Mouse (Mus musculus) left cerebral cortex, adult 2 months (tissue): ENCODE measurements around the gene Olfr1048. TPM values are rescaled to one million over a fixed set of nuclear protein-coding genes. Genes with fewer than 3 reads are reported as not detected.
"Not testable (repeated sequence)": the region's sequence is repeated elsewhere in the genome, so short reads cannot be mapped to it uniquely, and the experiment has no call there.

ENCODE experiments used
- DNase-seq, 2 experiments: peaks; one replicate each; pipeline ENCODE4 v3.0.0; 2021 to 2022; ENCODE audit warnings: low spot score in 2 of 2, mixed read lengths in 1 of 2; ENCODE audit errors: extremely low spot score in 1 of 2
- H3K27ac ChIP-seq: fragments of 200-600 bp; 2 replicates; pipeline ENCODE4 v1.8.1; 2022
- H3K4me3 ChIP-seq: fragments of 200-600 bp; 2 replicates; pipeline ENCODE4 v1.8.1; 2022
- CTCF ChIP-seq: fragments of 200-600 bp; IDR thresholded peaks from 2 replicates; pipeline ENCODE4 v1.8.1; 2022; ENCODE audit warnings: antibody characterized with exemption, mild to moderate bottlenecking, moderate library complexity
- intact Hi-C: fragments of 180-260 bp; cut with DNase I; formaldehyde crosslinking; loops from one replicate; pipeline ENCODE4 v1.15.1; 2025
- long read RNA-seq, 2 experiments: library from polyadenylated mRNA; stranded (forward); transcript quantifications; one replicate each; pipeline ENCODE4 v2.0.0; 2021; ENCODE audit warnings: borderline mapping rate in 2 of 2
- total RNA-seq, 2 experiments: library from RNA; stranded (reverse); gene quantifications; 2 replicates each; pipeline ENCODE4 v1.2.3; 2021

The Olfr1048 gene
- total RNA-seq = not detected
- long read RNA-seq, experiment 1 = 0 reads
- long read RNA-seq, experiment 2 = 0 reads

GRCm38 (mm10) chr2:86240189-86240588 is at the start of gene Olfr1048:
Gene Olfr1048, minus strand, starts transcription at chr2:86240289.
- no peak within 1 kb of the TSS for H3K4me3 ChIP-seq
- TF ChIP-seq CTCF = no peak
- intact Hi-C loops = no loop called here
- DNase-seq = no peak
- H3K27ac ChIP-seq = no peak within 1 kb of the TSS

GRCm38 (mm10) chr2:86278988-86279387 is 38.9 kb upstream of the Olfr1048 start, which contains the start of gene Olfr1051:
Gene Olfr1051, minus strand, starts transcription at chr2:86279088.
- H3K27ac ChIP-seq, DNase-seq, intact Hi-C loops, H3K4me3 ChIP-seq: not testable (repeated sequence)

- H3K4me3 ChIP-seq, H3K27ac ChIP-seq, DNase-seq, intact Hi-C loops: not testable (repeated sequence)
These were observed 18.1 kb upstream of the Olfr1048 start, which contains the start of gene Olfr1049 for GRCm38 (mm10) chr2:86258228-86258627. Gene Olfr1049, minus strand, starts transcription at chr2:86258328.

- intact Hi-C loops = no loop called here
- no peak for TF ChIP-seq CTCF
- Histone ChIP-seq H3K4me3 (no peak within 1 kb of the TSS), H3K27ac (no peak within 1 kb of the TSS)
- no peak for DNase-seq
These were observed 8.8 kb downstream of the Olfr1048 start, which contains the start of gene Olfr1047 for GRCm38 (mm10) chr2:86231301-86231700. Gene Olfr1047, minus strand, starts transcription at chr2:86231401.

GRCm38 (mm10) chr2:86219214-86219613 is 20.9 kb downstream of the Olfr1048 start, which contains the start of gene Olfr1046:
Gene Olfr1046, minus strand, starts transcription at chr2:86219314.
- DNase-seq = no peak
- Histone ChIP-seq H3K27ac (no peak within 1 kb of the TSS), H3K4me3 (no peak within 1 kb of the TSS)
- TF ChIP-seq CTCF = no peak
- intact Hi-C loops = no loop called here

- no peak for TF ChIP-seq CTCF
- Histone ChIP-seq H3K27ac (no peak within 1 kb of the TSS), H3K4me3 (no peak within 1 kb of the TSS)
- intact Hi-C loops = no loop called here
- no peak for DNase-seq
These were observed 37.2 kb downstream of the Olfr1048 start, which contains the start of gene Olfr1045 for GRCm38 (mm10) chr2:86202909-86203308. Gene Olfr1045, minus strand, starts transcription at chr2:86203009.

GRCm38 (mm10) chr2:86195863-86196262 is 44.2 kb downstream of the Olfr1048 start:
- Histone ChIP-seq H3K4me3 (no peak overlapping the region), H3K27ac (no peak overlapping the region)
- no peak for DNase-seq
- intact Hi-C loops = no loop called here
- no peak for TF ChIP-seq CTCF

- no peak for DNase-seq
- intact Hi-C loops = no loop called here
- H3K4me3 ChIP-seq = no peak within 1 kb of the TSS
- H3K27ac ChIP-seq = no peak within 1 kb of the TSS
- TF ChIP-seq CTCF = no peak
These were observed 54.5 kb downstream of the Olfr1048 start, which contains the start of gene Olfr52 for GRCm38 (mm10) chr2:86185583-86185982. Gene Olfr52, minus strand, starts transcription at chr2:86185683.

Other genes with a start within 250 kb of the Olfr1048 start
- gene Olfr1031, start 250.0 kb downstream of the Olfr1048 start, total RNA-seq = not detected
- not detected for gene Olfr1032, start 234.7 kb downstream of the Olfr1048 start, total RNA-seq
- gene Olfr1033, start 219.7 kb downstream of the Olfr1048 start, total RNA-seq = not detected
- not detected for gene Olfr1034, start 194.4 kb downstream of the Olfr1048 start, total RNA-seq
- gene Olfr1036, start 166.3 kb downstream of the Olfr1048 start, total RNA-seq = not detected
- gene Olfr1037, start 152.9 kb downstream of the Olfr1048 start, total RNA-seq = not detected
- gene Olfr1039, start 104.4 kb downstream of the Olfr1048 start, total RNA-seq = not detected
- gene Olfr1040, start 93.6 kb downstream of the Olfr1048 start, total RNA-seq = not detected
- not detected for gene Olfr1042, start 78.5 kb downstream of the Olfr1048 start, total RNA-seq
- not detected for gene Olfr1043, start 72.8 kb downstream of the Olfr1048 start, total RNA-seq
- not detected for gene Olfr1044, start 62.5 kb downstream of the Olfr1048 start, total RNA-seq
- not detected for gene Olfr52, start 54.6 kb downstream of the Olfr1048 start, total RNA-seq
- gene Olfr1045, start 37.3 kb downstream of the Olfr1048 start, total RNA-seq = not detected
- not detected for gene Olfr1046, start 21.0 kb downstream of the Olfr1048 start, total RNA-seq
- gene Olfr1047, start 8.9 kb downstream of the Olfr1048 start, total RNA-seq = not detected
- gene Olfr1049, start 18.0 kb upstream of the Olfr1048 start, total RNA-seq = not detected
- gene Olfr1051, start 38.8 kb upstream of the Olfr1048 start, total RNA-seq = not detected
- gene Olfr1052, start 52.2 kb upstream of the Olfr1048 start, total RNA-seq = not detected
- gene Olfr1053, start 75.0 kb upstream of the Olfr1048 start, total RNA-seq = not detected
- gene Olfr1054, start 95.1 kb upstream of the Olfr1048 start, total RNA-seq = not detected
- gene Olfr1055, start 110.0 kb upstream of the Olfr1048 start, total RNA-seq = not detected
- not detected for gene Olfr1056, start 122.2 kb upstream of the Olfr1048 start, total RNA-seq
- not detected for gene Olfr1057, start 138.1 kb upstream of the Olfr1048 start, total RNA-seq
- gene Olfr1058, start 148.3 kb upstream of the Olfr1048 start, total RNA-seq = not detected
- not detected for gene Olfr1061, start 173.8 kb upstream of the Olfr1048 start, total RNA-seq
- not detected for gene Olfr1062, start 186.5 kb upstream of the Olfr1048 start, total RNA-seq
- gene Olfr1065, start 210.3 kb upstream of the Olfr1048 start, total RNA-seq = not detected
- gene Olfr1066, start 216.0 kb upstream of the Olfr1048 start, total RNA-seq = not detected
- gene Olfr228, start 247.1 kb upstream of the Olfr1048 start, total RNA-seq = not detected